ENCODE assay signal across 9 mouse cellular contexts in the genomic region with DNA sequence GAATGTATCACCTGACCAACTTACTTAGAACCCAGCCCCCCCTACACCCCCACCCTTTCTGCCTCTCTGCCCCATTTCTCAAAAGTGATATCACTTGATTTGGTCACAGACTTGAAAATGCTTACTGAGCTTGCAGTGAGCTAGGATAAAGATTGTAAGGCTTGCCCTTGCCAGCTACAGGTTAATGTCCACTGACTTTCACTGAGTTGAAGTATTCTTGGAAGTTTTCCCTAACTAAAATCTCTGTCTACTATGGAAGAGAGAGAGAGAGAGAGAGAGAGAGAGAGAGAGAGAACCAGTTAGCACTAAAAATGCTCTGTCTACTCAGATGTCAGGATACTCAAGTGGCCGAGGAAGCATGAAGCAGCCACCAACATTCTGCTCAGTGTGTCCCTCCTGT. TPM values are rescaled to one million over a fixed set of nuclear protein-coding genes. Genes with fewer than 3 reads are reported as not detected.
DNase-seq lines count a peak whose midpoint lies in the region; ATAC-seq and TF ChIP-seq lines count a peak whose summit lies in the region.
"Had no signal": no experiment of that assay in that cellular context is flagged by ENCODE, and none has a peak within 500 bp of the region (broad histone marks: within the 10 kb centered on the region; RNA-seq: fewer than 3 reads in every experiment).

No protein-coding gene starts in this region.

- DNase-seq in stomach, postnatal 0 days (ENCODE audit: low spot score) = no peak
- DNase-seq in hindbrain, embryonic 10.5 days (ENCODE audit: low spot score) = no peak
- no peak for DNase-seq in liver, embryonic 13.5 days
- no peak for DNase-seq in lung, postnatal 36 days
- DNase-seq in natural killer cell, adult 2 months (ENCODE audit: low spot score in 2 of 2) = no peak
- no peak for DNase-seq in MN1 (ENCODE audit: low spot score)

- 40% methylated on average over 1 of the region's 1 CpGs for WGBS in stomach, embryonic 15.5 days
- 41% methylated on average over 1 of the region's 1 CpGs for WGBS in stomach, postnatal 0 days
- WGBS in hindbrain, embryonic 10.5 days = 30% methylated on average over 1 of the region's 1 CpGs
- 54% methylated on average over 1 of the region's 1 CpGs for WGBS in liver, embryonic 13.5 days (ENCODE audit: insufficient replicate concordance)
- 32% methylated on average over 1 of the region's 1 CpGs for WGBS in neural tube, embryonic 14.5 days

- H3K4me3 ChIP-seq in stomach, embryonic 15.5 days (replicated peaks) = no peak overlapping the region
- H3K4me3 ChIP-seq in stomach, postnatal 0 days (ENCODE audit: low read depth, low read length) = no peak overlapping the region
- H3K4me3 ChIP-seq in hindbrain, embryonic 10.5 days = peak overlapping the region; percentile 80
- H3K4me3 ChIP-seq in liver, embryonic 13.5 days (replicated peaks) = peak overlapping the region; percentile 63
- H3K4me3 ChIP-seq in neural tube, embryonic 14.5 days (ENCODE audit: low read depth, low read length) = peak overlapping the region; percentile 64

- H3K9me3 ChIP-seq in stomach, embryonic 15.5 days = no peaks in the 10 kb centered on the region
- no peaks in the 10 kb centered on the region for H3K9me3 ChIP-seq in stomach, postnatal 0 days (ENCODE audit: control insufficient read depth, low read length)
- H3K9me3 ChIP-seq in hindbrain, embryonic 10.5 days = peaks cover 21% of the 10 kb centered on the region
- no peaks in the 10 kb centered on the region for H3K9me3 ChIP-seq in liver, embryonic 13.5 days (replicated peaks)
- 0 out of 2 replicates have a peak, but pooled peaks cover 3% of the 10 kb centered on the region for H3K9me3 ChIP-seq in neural tube, embryonic 14.5 days (ENCODE audit: control insufficient read depth, low read length)

- peaks cover 7% of the 10 kb centered on the region; the same call in 1 of the 2 replicates for H3K4me1 ChIP-seq in stomach, embryonic 15.5 days
- no peaks in the 10 kb centered on the region for H3K4me1 ChIP-seq in stomach, postnatal 0 days (replicated peaks; ENCODE audit: control insufficient read depth, insufficient read depth)
- H3K4me1 ChIP-seq in hindbrain, embryonic 10.5 days (replicated peaks) = peaks cover 17% of the 10 kb centered on the region
- H3K4me1 ChIP-seq in liver, embryonic 13.5 days (replicated peaks) = peaks cover 14% of the 10 kb centered on the region
- H3K4me1 ChIP-seq in neural tube, embryonic 14.5 days (ENCODE audit: control insufficient read depth, insufficient read depth, low read length) = peaks cover 4% of the 10 kb centered on the region; the same call in 1 of the 2 replicates

- H3K4me2 ChIP-seq in stomach, embryonic 15.5 days = peak overlapping the region; percentile 79; the same call in 1 of the 2 replicates
- H3K4me2 ChIP-seq in stomach, postnatal 0 days (replicated peaks; ENCODE audit: low read depth) = no peak overlapping the region
- peak overlapping the region; percentile 71 for H3K4me2 ChIP-seq in liver, embryonic 13.5 days
- H3K4me2 ChIP-seq in neural tube, embryonic 14.5 days (ENCODE audit: low read depth, low read length) = peak overlapping the region; percentile 42

- H3K36me3 ChIP-seq in stomach, embryonic 15.5 days = no peaks in the 10 kb centered on the region
- no peaks in the 10 kb centered on the region for H3K36me3 ChIP-seq in stomach, postnatal 0 days (ENCODE audit: control insufficient read depth, insufficient read depth, low read length)
- no peaks in the 10 kb centered on the region for H3K36me3 ChIP-seq in hindbrain, embryonic 10.5 days
- H3K36me3 ChIP-seq in liver, embryonic 13.5 days = no peaks in the 10 kb centered on the region
- H3K36me3 ChIP-seq in neural tube, embryonic 14.5 days (ENCODE audit: control insufficient read depth, insufficient read depth, low read length) = no peaks in the 10 kb centered on the region

- no peaks in the 10 kb centered on the region for H3K27me3 ChIP-seq in stomach, embryonic 15.5 days (replicated peaks)
- no peaks in the 10 kb centered on the region for H3K27me3 ChIP-seq in stomach, postnatal 0 days (ENCODE audit: control insufficient read depth, insufficient read depth, low read length)
- no peaks in the 10 kb centered on the region for H3K27me3 ChIP-seq in hindbrain, embryonic 10.5 days (ENCODE audit: insufficient read depth, poor library complexity, severe bottlenecking)
- peaks cover 19% of the 10 kb centered on the region for H3K27me3 ChIP-seq in liver, embryonic 13.5 days
- no peaks in the 10 kb centered on the region for H3K27me3 ChIP-seq in neural tube, embryonic 14.5 days (ENCODE audit: control insufficient read depth, insufficient read depth, low read length)

- TF ChIP-seq CTCF in stomach, postnatal 0 days (IDR thresholded peaks at IDR 0.05; ENCODE audit: low read depth) = no peak

- no peak overlapping the region for H3K27ac ChIP-seq in stomach, embryonic 15.5 days
- no peak overlapping the region for H3K27ac ChIP-seq in stomach, postnatal 0 days (replicated peaks)
- H3K27ac ChIP-seq in hindbrain, embryonic 10.5 days = peak overlapping the region; percentile 93; the same call in 1 of the 2 replicates
- H3K27ac ChIP-seq in liver, embryonic 13.5 days = no peak overlapping the region
- no peak overlapping the region for H3K27ac ChIP-seq in neural tube, embryonic 14.5 days (ENCODE audit: low read depth, low read length)
- H3K27ac ChIP-seq: macrophage had no signal

- TF ChIP-seq EP300 in stomach, postnatal 0 days (optimal IDR thresholded peaks at IDR 0.05) = no peak

- no peak for ATAC-seq in stomach, embryonic 15.5 days (ENCODE audit: insufficient read depth, low FRiP score, low read depth)
- no peak for ATAC-seq in stomach, postnatal 0 days (ENCODE audit: low FRiP score, low TSS enrichment)
- no peak for ATAC-seq in liver, embryonic 13.5 days (ENCODE audit: low read depth)
- ATAC-seq in neural tube, embryonic 14.5 days (ENCODE audit: low read depth) = no peak

- H3K9ac ChIP-seq in stomach, embryonic 15.5 days = no peak overlapping the region
- no peak overlapping the region for H3K9ac ChIP-seq in stomach, postnatal 0 days (ENCODE audit: low read length)
- H3K9ac ChIP-seq in liver, embryonic 13.5 days = no peak overlapping the region; the same call in 1 of the 2 replicates
- H3K9ac ChIP-seq in neural tube, embryonic 14.5 days (replicated peaks; ENCODE audit: low read depth, low read length) = no peak overlapping the region

RNA-seq across cellular contexts. Expression of a gene that starts 1.1 kb away (rescaled TPM):
- polyA plus RNA-seq in stomach, embryonic 15.5 days (2015; fragmentation: Nextera tagmentation; extraction: Ambion mirVana) = 8.0 and 8.5 TPM in 2 replicates
- polyA plus RNA-seq in stomach, postnatal 0 days (2015; fragmentation: Nextera tagmentation; extraction: Ambion mirVana) = 1.2 and 1.8 TPM in 2 replicates
- 38.2 and 42.6 TPM in 2 replicates for polyA plus RNA-seq in hindbrain, embryonic 10.5 days (2016; fragmentation: Nextera tagmentation; extraction: Ambion mirVana)
- 24.3 and 34.8 TPM in 2 replicates for polyA plus RNA-seq in liver, embryonic 13.5 days (2015; fragmentation: Nextera tagmentation; extraction: Ambion mirVana)
- 43.5 and 45.3 TPM in 2 replicates for polyA plus RNA-seq in neural tube, embryonic 14.5 days (2014; fragmentation: Nextera tagmentation; extraction: Ambion mirVana)

RNA-seq across cellular contexts. Expression of a gene that starts 30.6 kb away (rescaled TPM):
- 14.9 and 16.6 TPM in 2 replicates for polyA plus RNA-seq in stomach, embryonic 15.5 days (2015; fragmentation: Nextera tagmentation; extraction: Ambion mirVana)
- polyA plus RNA-seq in stomach, postnatal 0 days (2015; fragmentation: Nextera tagmentation; extraction: Ambion mirVana) = 9.0 and 9.4 TPM in 2 replicates
- polyA plus RNA-seq in hindbrain, embryonic 10.5 days (2016; fragmentation: Nextera tagmentation; extraction: Ambion mirVana) = 9.8 and 10.3 TPM in 2 replicates
- 5.4 and 6.6 TPM in 2 replicates for polyA plus RNA-seq in liver, embryonic 13.5 days (2015; fragmentation: Nextera tagmentation; extraction: Ambion mirVana)
- polyA plus RNA-seq in neural tube, embryonic 14.5 days (2014; fragmentation: Nextera tagmentation; extraction: Ambion mirVana) = 30.0 and 31.7 TPM in 2 replicates

RNA-seq across cellular contexts. Expression of a gene that starts 54.7 kb away (rescaled TPM):
- polyA plus RNA-seq in stomach, embryonic 15.5 days (2015; fragmentation: Nextera tagmentation; extraction: Ambion mirVana) = not detected in 2 replicates
- not detected in 2 replicates for polyA plus RNA-seq in stomach, postnatal 0 days (2015; fragmentation: Nextera tagmentation; extraction: Ambion mirVana)
- not detected in 2 replicates for polyA plus RNA-seq in hindbrain, embryonic 10.5 days (2016; fragmentation: Nextera tagmentation; extraction: Ambion mirVana)
- not detected in 2 replicates for polyA plus RNA-seq in liver, embryonic 13.5 days (2015; fragmentation: Nextera tagmentation; extraction: Ambion mirVana)
- polyA plus RNA-seq in neural tube, embryonic 14.5 days (2014; fragmentation: Nextera tagmentation; extraction: Ambion mirVana) = not detected in 2 replicates
- polyA plus RNA-seq: macrophage had no signal

Comparison
In these comparisons a context has a peak if more than half of its experiments do, and no peak if none do; other contexts are left out.
1. H3K4me3 ChIP-seq: peak in hindbrain, embryonic 10.5 days (single experiment), liver, embryonic 13.5 days (single experiment) and neural tube, embryonic 14.5 days (single experiment); none in stomach, embryonic 15.5 days (single experiment) and stomach, postnatal 0 days (single experiment).